Mouse (Mus musculus) heart, adult 2 months (tissue): Measurements from ENCODE around the gene Syn3. TPM values are rescaled to one million over a fixed set of nuclear protein-coding genes. Genes with fewer than 3 reads are reported as not detected.

Experiments
- DNase-seq, 2 experiments: peaks; one replicate each; pipeline ENCODE4 v3.0.0; 2021
- H3K27ac ChIP-seq: fragments of 200-600 bp; 2 replicates; pipeline ENCODE4 v1.8.1; 2022
- H3K27me3 ChIP-seq: fragments of 200-500 bp; 2 replicates; pipeline ENCODE4 v1.6.1; 2012; ENCODE audit warnings: mild to moderate bottlenecking, low read length, inconsistent platforms, mixed read lengths; ENCODE audit not compliant: control insufficient read depth, insufficient read depth
- H3K36me3 ChIP-seq: fragments of 200-500 bp; 2 replicates; pipeline ENCODE4 v1.6.1; 2012; ENCODE audit warnings: low read length, inconsistent platforms; ENCODE audit not compliant: control insufficient read depth, insufficient read depth
- H3K4me1 ChIP-seq: fragments of 200-500 bp; 2 replicates; pipeline ENCODE4 v1.6.1; 2011; ENCODE audit warnings: low read length; ENCODE audit not compliant: control insufficient read depth, insufficient read depth
- H3K4me3 ChIP-seq: fragments of 200-600 bp; 2 replicates; pipeline ENCODE4 v1.8.1; 2022
- H3K79me2 ChIP-seq: fragments of 200-500 bp; replicated peaks from 2 replicates; pipeline ENCODE4 v1.6.1; 2012; ENCODE audit warnings: mild to moderate bottlenecking, inconsistent platforms, low read length, moderate library complexity, mixed read lengths; ENCODE audit not compliant: control insufficient read depth, insufficient read depth
- H3K9ac ChIP-seq: fragments of 200-500 bp; 2 replicates; pipeline ENCODE4 v1.6.1; 2012; ENCODE audit warnings: low read depth, mild to moderate bottlenecking, control low read depth, inconsistent platforms, low read length, mixed read lengths
- CTCF ChIP-seq: fragments of 200-600 bp; IDR thresholded peaks from 2 replicates; pipeline ENCODE4 v1.8.1; 2022; ENCODE audit warnings: antibody characterized with exemption, mild to moderate bottlenecking, moderate library complexity
- EP300 ChIP-seq: fragments of 200-500 bp; IDR thresholded peaks from 2 replicates; pipeline ENCODE4 v1.6.1; 2011; ENCODE audit warnings: low read depth, low read length, control low read depth; ENCODE audit not compliant: insufficient read depth
- POLR2A ChIP-seq: fragments of 200-500 bp; IDR thresholded peaks from 2 replicates; pipeline ENCODE4 v1.6.1; 2011; ENCODE audit warnings: mild to moderate bottlenecking, low read depth, low read length, control low read depth; ENCODE audit not compliant: insufficient read depth
- WGBS: fragments of 180-500 bp; shearing (Covaris S2); methylation state at CpG from one replicate; pipeline ENCODE4 v1.1.7; 2018; 5-methylcytosine and 5-hydroxymethylcytosine counted together
- intact Hi-C: fragments of 180-260 bp; cut with DNase I; formaldehyde crosslinking; loops from one replicate; pipeline ENCODE4 v1.15.1; 2025
- polyA plus RNA-seq: library from polyadenylated mRNA; depleted of rRNA; stranded (reverse); fragments of >200 nt; gene quantifications from 2 replicates; pipeline ENCODE4 v1.2.3, GENCODE M21; 2012
- total RNA-seq, 2 experiments: library from RNA; stranded (reverse); gene quantifications; 2 replicates each; pipeline ENCODE4 v1.2.3; 2021

Gene Syn3
- total and polyA plus RNA-seq, 3 experiments = 0.31 to 0.75 (median 0.41) TPM

DNA sequence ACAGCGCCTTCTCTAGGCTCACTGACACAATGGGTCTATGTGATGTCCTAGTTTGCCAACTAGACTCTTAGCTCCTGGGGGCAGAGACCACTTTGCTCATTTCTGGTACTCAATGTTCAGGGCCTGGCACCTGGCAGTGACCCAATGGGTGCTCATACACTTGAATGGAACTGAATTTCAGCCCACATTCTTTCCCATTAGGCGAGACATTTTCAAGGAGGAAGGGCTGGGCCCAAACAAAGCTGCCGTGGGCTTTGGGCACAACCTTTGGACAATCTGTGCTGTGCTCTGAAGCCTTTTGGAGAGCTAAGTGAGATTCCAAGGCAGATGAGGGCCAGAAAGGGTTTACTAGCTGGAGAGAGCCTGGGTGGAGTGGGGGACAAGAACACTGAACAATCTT, 239.7 kb downstream of the Syn3 start:
- TF ChIP-seq CTCF = no peak
- no peak for TF ChIP-seq EP300
- no peak for TF ChIP-seq POLR2A
- H3K9ac ChIP-seq = no peak overlapping the region
- no peaks in the 10 kb centered on the region for H3K36me3 ChIP-seq
- H3K4me3 ChIP-seq = no peak overlapping the region
- H3K27ac ChIP-seq = no peak overlapping the region
- no peaks in the 10 kb centered on the region for H3K27me3 ChIP-seq
- WGBS = 71% methylated on average over 3 of the region's 3 CpGs
- H3K79me2 ChIP-seq = no peaks in the 10 kb centered on the region
- no peak for DNase-seq
- H3K4me1 ChIP-seq = no peaks in the 10 kb centered on the region
- intact Hi-C loops = no loop called here

DNA sequence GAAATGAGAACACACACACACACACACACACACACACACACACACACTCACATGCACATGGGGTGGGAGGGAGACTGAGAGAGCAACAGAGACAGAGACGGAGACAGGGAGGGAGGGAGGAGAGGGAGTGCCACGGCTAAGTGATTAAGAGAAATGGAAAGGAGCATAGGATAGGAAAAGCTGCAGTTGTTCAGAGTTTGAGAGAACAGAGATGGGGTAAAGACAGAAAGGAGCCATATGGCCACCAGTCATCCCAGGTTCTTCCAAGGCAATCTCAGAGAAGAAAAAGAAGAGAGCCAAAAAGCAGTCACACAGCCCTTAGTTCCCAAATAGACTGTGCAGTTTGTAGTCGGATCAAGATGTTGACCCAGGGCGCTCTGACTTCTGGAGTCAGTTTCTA, 240.7 kb downstream of the Syn3 start:
- intact Hi-C loops = no loop called here

DNA sequence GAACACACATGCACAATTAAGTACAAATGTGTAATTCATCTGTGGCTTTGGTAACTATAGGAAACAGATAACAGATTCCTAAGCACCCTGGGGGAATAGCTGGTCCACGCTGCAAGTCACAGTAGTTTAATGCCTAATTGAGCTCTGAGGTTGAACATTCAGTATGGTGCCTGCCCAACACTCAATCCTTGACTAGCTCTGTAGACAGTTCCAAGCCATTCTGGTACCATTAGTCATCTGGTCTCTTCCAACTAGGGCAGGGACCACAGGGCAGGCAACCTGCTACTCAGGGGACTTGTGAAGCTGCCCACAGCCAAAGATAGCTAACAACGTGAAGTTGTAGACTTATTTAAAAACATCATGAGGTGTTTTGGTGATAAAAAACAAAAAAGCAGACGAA, 241.7 kb downstream of the Syn3 start:
- TF ChIP-seq EP300 (no peak), CTCF (no peak), POLR2A (no peak)
- 70% methylated on average over 3 of the region's 3 CpGs for WGBS
- H3K9ac ChIP-seq = no peak overlapping the region
- no peak overlapping the region for H3K4me3 ChIP-seq
- no peak for DNase-seq
- H3K4me1 ChIP-seq = no peaks in the 10 kb centered on the region
- intact Hi-C loops = no loop called here
- H3K27ac ChIP-seq = no peak overlapping the region
- no peaks in the 10 kb centered on the region for H3K27me3 ChIP-seq
- H3K36me3 ChIP-seq = no peaks in the 10 kb centered on the region
- H3K79me2 ChIP-seq = no peaks in the 10 kb centered on the region

More for the DNA sequence above, 240.7 kb downstream of the Syn3 start:
- no peak overlapping the region for H3K4me3 ChIP-seq
- no peaks in the 10 kb centered on the region for H3K79me2 ChIP-seq
- 77% methylated on average over 4 of the region's 4 CpGs for WGBS
- no peaks in the 10 kb centered on the region for H3K27me3 ChIP-seq
- no peak overlapping the region for H3K9ac ChIP-seq
- H3K27ac ChIP-seq = no peak overlapping the region
- DNase-seq = no peak
- TF ChIP-seq POLR2A (no peak), CTCF (no peak), EP300 (no peak)
- no peaks in the 10 kb centered on the region for H3K36me3 ChIP-seq
- H3K4me1 ChIP-seq = no peaks in the 10 kb centered on the region

DNA sequence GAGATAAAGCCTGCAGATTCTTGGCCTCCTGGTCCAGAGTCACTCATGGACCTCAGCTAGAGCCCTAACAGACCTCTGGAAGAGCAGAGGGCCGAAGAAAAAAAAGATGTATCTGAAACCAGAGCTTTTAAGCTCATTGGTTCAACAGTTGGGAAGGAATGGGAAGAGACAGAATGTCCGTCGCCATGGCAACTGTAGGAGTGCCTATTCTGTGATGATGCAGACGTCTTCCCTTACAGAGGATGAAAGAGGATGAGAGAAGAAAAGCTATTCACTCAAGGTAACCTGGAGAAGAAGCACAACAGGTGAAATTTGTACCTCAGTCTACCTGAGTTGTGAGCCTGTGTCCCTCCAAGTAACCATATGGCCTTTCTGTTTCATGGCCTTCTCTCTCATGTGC, 242.5 kb downstream of the Syn3 start:
- no peak overlapping the region for H3K4me3 ChIP-seq
- intact Hi-C loops = no loop called here
- no peak overlapping the region for H3K27ac ChIP-seq
- H3K9ac ChIP-seq = no peak overlapping the region
- no peak for DNase-seq
- no peaks in the 10 kb centered on the region for H3K4me1 ChIP-seq
- no peaks in the 10 kb centered on the region for H3K27me3 ChIP-seq
- TF ChIP-seq CTCF = no peak
- TF ChIP-seq POLR2A = no peak
- no peak for TF ChIP-seq EP300
- no peaks in the 10 kb centered on the region for H3K79me2 ChIP-seq
- 73% methylated on average over 4 of the region's 4 CpGs for WGBS
- no peaks in the 10 kb centered on the region for H3K36me3 ChIP-seq

DNA sequence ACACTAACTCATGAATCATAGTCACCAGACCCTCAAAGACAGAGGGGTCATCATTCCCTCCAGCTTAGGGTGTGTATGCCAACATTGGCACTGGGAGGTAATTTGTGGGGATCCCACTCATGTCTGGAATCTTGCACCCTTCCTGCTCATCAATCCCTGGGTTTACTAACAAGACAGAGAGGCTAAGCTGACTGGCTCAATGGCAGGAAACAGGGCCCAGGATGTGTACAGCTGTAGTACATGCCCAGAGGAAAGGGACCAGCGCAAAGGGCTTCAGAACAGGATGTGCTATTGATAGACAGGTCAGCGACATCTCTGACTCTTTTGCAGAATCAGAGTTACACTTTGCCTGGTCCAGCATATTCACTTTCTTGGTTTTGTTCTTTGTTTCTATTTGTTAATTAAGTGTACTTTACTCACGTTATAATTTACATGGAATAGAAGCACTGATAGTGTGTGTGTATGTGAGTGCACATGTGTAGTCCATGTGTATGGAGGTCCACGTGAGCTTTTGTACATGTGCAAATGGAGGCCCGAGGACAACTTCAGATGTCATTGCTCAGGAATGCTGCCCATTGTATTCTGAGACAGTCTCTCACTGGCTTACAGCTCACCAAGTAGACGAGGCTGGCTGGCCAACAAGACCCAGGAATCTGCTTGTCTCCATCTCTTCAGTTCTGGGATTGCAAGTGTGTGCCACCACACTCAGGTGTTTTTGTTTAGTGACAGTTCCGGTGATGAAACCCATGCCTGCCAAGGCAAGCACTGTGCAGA, 248.4 kb downstream of the Syn3 start:
- intact Hi-C loops = no loop called here
- Histone ChIP-seq H3K36me3 (no peaks in the 10 kb centered on the region), H3K27ac (no peak overlapping the region), H3K4me1 (peaks cover 11% of the 10 kb centered on the region), H3K79me2 (no peaks in the 10 kb centered on the region), H3K27me3 (no peaks in the 10 kb centered on the region), H3K9ac (no peak overlapping the region), H3K4me3 (no peak overlapping the region)
- 50% methylated on average over 7 of the region's 7 CpGs for WGBS
- TF ChIP-seq CTCF (no peak), POLR2A (no peak), EP300 (no peak)
- no peak for DNase-seq

DNA sequence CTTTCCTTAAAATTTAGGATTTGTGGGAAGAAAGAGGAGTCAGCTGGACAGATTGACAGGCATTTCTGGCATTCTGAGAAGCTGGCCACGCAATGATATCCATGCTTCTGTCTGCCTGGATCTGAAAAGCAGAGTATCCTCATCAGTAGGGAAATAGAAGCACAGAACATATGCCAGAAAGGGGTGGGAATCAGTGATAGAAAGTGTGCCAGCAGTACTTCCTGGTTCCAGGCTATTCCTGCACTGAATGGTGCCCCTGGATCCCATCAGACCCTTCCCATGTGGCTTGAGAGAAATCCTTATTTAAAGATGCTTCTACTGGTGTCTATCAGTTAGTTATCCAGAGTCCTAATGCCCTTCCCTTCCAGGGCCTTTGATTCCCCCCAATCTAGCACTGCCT, 249.4 kb downstream of the Syn3 start:
- peaks cover 11% of the 10 kb centered on the region for H3K4me1 ChIP-seq
- no peak for DNase-seq
- no peaks in the 10 kb centered on the region for H3K36me3 ChIP-seq
- no peak overlapping the region; the same call in 1 of the 2 replicates for H3K27ac ChIP-seq
- H3K79me2 ChIP-seq = no peaks in the 10 kb centered on the region
- intact Hi-C loops = no loop called here
- WGBS = 83% methylated on average over 1 of the region's 1 CpGs
- TF ChIP-seq EP300 (no peak), POLR2A (no peak), CTCF (no peak)
- H3K9ac ChIP-seq = no peak overlapping the region
- H3K27me3 ChIP-seq = no peaks in the 10 kb centered on the region
- no peak overlapping the region for H3K4me3 ChIP-seq
